Mouse (Mus musculus) embryo, embryonic 9.5 days (tissue): ENCODE data around the gene Acadl.

Experiments used
- DNase-seq: peaks from one replicate; pipeline ENCODE4 v3.0.0-alpha.2; 2017; ENCODE audit errors: extremely low spot score

Acadl gene

DNA sequence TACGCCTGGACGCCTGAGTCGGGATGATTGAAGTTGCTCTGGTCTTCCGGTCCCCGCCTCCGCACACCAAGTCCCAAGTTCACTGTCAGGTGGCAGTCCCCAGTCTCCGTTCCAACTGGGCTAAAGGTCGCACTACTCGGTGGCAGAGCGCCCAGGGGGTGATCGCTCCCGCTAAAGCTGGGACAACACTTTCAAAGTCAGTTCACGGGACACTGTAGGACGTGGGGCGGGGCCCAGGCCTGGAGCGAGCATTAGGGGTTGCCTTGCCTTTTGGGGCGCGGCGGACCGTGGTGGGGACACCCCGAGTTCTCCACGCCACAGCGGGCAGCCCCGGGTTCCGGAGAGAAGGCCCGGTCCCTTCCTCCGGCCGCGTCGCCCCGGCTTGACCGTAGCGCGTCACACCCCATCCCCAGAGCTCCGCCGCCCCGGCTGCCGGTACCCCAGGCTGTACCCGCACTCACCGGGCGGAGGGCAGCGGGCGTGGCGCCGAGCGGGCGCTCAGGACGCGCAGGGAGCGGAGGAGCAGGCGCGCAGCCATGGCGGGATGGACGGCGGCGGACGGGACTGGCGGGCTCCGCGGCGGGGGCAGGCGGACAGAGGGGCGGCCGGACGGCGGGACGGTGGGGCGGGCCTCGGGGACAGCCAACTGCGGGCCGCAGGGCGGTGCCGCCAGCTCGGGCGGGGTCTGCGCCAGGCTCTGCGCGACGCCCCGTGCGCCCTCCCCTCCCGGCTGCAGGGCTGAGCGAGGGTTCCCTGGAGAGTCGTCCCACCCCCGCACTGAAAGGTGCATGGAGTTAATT, at the start of gene Acadl:
Gene Acadl (minus strand): TSS at position 566 of the 800 bp plus-strand sequence.
- DNase-seq, result peak; percentile 69

DNA sequence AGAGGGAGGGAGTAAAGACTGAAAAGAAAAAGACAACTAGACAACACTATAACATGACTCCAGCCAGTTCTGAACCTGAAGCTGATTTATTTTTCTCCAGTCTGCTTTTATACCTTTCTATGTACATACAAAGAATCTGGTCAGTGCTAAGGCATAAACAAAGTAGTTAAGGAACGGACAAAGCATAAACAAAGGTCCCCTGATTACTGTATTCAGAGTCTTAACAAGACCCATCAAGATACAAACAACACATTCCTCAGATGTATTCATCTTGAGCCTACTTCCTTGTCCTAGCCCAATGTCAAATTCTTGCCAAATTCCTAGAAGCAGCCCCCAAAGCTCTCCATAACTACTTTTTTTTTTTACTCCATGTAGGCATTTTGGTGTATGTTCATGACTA, 49.2 kb upstream of the Acadl start:
- DNase-seq, result no peak

DNA sequence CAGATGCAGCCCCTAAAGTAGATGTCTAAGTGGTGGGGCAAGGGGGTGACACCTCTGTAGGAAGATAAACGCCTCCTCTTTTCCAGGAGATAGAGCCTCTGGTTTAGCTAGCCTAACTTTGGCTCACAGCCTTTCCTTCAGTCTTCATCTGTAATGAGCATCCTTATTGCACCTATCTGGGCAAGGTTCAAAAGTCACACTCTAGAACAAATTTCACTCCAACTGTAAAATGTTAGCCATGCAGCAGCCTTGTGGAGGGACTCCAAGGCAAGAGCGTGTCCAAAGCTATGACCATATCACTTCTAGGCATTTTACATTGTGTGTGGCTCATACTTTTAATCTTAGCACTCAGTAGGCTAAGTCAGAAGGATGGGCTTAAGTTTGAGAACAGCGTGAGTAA, 39.5 kb upstream of the Acadl start:
- no peak for DNase-seq

DNA sequence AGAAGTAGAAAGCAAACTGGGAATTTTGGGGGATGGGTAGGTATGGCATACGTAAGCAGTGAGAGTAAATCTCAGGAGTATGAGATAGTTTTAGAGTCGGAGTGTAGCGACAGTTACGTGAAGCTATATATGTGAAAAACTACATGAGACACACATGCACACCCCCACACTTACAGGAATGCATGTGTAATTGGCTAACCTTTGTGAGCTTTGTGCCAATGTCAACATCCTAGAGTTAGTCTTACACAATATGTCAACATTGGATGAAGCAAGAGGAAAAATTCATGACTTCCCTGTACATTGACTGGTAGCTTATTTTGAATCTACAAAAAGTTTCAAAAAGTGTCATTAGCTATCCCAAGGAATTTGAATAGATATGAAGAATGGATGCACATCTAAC, 37.9 kb upstream of the Acadl start:
- no peak for DNase-seq

DNA sequence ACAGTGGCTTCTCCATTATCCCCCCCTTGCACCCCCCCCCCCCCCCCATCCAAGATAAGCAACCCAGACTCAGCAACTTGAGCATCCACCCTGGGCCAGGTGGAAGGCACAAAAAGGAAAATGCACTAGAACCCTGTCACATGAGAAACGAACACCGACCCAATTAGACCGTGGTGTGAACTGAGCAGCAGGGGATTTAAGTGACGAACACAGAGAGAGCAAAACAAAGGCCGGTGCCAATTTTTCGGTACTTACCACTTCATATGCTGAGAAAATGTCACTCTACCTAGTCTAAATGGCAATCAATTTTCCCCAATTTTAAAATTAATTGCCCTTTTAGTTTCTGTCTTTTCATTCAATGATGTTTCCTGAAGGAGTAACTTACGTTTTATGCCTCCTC, 35.2 kb upstream of the Acadl start:
- DNase-seq, result no peak

DNA sequence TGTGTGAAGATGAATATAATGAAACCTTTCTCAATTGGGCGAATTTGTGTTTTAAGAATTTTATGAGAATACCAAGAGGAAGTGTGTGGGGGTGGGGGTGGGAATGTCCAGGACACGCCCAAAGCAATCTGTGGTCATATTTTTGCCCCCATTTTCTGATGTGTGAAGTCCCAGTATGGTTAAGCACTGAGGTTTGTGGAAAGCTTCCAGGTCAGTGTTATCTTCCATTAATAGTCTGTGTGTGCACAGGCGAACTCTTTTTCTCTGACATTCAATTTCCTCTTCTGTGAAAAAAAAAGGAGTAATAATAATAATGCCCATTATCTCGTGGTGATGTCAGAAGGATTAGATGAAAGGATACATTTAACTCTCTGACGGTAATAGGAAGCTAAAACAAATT, 33.5 kb upstream of the Acadl start:
- no peak for DNase-seq

DNA sequence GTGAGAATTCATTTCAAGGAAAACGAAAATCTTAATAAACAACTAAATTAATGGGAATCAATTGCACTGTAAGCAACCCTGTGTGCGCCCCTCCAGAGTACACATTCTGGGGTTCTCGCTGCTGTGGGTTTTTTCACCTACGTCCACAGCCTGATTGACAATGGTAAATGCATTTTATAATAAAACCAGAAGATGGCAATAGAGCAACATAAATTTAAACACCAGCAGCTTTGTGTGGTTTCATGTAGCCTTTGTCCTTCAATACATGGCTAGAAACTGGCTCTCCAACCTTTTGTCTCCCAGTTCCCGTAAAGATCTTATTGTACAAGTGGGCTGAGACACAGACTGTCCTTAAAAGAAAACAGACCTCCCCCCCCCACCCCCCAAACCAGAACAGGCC, 33.0 kb upstream of the Acadl start:
- DNase-seq, result peak; percentile 3

DNA sequence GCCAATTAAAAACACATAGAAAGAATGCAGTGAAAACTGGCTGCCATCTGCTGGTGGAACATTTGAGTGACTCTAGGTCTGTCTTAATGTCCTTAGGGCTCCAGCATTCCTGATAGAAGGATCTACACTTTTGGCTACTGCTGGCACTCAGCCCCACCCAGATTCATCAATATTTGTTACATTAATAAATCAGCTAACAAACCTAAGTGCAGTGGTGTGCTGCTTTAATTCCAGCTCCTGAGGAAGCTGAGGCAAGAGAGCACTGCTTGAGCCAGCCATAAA, 32.7 kb upstream of the Acadl start:
- DNase-seq, result peak; percentile 8

DNA sequence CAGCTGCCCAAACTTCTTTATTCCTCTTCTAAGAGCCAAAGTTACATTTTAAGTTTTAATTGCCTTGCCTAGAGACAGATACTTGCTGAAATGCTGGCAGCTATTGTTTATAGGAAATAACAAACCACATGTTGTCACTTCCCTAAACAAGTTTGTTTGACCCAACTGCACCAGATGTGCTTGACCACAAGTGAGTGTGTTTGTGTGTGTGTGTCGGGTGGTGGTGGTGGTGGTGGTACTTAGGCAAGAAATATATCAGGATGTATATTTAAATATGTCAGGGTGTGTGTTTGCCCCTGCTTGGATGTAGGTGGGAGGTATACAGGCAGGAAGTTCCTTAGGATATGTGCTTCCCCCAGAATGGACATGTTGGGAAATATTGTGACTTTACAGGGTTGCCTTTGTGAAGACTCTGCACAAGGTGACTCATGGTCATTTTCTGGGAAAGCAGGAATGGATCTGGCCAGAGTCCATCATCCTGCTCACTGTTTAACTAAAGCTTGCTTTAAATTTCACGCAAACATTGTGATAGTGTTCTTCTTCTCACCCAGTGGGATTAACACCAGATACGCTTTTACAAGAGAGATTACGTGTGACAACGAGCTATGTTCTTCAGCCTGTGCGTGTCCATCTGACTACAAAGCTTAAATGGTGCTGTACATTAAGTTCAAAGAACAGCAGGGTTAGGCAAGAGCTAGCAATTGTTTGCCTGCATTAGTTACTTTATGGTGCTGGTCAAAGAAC, 32.2 kb upstream of the Acadl start:
- DNase-seq, result no peak

DNA sequence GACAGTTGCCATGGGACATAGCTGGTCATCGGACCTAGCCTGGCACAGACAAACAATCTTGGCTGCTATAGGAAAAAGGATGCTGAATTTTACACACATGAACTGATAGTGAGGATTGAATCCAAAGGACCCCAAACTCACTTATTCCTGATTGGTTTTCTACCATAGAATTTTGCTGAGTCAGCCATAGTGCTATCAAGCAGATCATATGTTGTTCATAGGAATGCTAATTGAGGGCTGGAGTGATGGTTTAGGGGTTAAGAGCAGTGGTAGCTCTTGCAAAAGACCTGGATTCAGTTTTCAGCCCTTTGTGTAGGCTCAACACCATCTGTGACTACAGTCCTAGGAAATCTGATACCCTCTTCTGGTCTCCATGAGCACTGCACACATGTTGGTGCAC, 24.1 kb upstream of the Acadl start:
- no peak for DNase-seq

DNA sequence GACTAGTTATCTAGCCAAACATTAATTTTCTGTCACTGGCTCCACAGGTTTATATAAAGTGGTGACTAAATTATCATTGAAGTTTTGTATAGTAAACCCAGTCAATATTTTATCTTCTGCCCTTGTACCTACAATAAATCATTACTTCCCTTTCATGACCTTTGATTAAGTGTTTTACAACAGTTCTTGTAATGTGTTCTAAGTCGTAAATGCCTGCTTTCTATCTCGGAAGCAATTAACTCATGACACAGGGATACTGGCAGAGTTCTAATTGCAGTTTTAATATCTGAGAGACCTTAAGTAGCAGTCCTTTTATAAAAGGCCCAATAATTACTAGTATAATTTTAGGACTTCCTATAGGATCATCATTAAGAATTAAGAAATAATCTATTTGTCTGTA, 17.1 kb upstream of the Acadl start:
- no peak for DNase-seq

DNA sequence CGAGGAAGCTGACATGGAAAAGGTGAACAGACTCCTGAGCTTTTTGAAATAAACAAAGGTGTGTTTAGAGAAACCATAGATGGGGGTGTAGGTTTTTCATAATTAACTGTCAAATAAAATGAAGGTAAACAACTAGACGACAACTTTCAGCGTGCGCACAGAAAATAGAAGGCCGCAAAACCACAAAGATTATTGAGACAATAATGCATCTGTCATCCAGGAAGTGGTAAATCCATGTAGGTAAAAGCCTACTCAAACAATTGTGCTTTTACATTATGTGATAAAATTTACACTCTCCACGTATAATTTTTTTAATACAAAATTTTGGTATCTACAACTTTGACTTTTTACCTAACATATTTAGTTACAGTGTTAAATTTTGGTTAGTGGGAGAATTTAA, 11.7 kb upstream of the Acadl start:
- DNase-seq, result no peak

DNA sequence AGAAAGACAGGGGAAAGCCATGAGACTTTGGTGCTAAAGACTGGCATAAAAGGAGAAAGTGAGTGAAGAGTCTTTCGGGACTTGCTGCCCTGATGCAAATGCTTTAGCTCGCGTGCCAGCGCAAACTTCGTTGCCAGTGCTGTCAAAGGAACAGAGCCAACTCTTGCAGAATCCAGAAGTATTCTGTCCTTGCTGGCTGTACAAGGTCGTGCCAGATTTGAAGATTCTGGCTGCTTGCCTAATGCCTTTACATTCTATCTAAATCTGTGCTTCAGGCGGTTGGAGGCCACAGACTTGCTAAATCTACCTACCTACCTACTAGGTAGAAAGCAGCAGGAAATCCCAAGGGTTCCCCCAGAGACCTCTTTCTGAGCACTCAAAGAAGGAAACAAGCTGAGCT, 8.5 kb upstream of the Acadl start:
- no peak for DNase-seq

DNA sequence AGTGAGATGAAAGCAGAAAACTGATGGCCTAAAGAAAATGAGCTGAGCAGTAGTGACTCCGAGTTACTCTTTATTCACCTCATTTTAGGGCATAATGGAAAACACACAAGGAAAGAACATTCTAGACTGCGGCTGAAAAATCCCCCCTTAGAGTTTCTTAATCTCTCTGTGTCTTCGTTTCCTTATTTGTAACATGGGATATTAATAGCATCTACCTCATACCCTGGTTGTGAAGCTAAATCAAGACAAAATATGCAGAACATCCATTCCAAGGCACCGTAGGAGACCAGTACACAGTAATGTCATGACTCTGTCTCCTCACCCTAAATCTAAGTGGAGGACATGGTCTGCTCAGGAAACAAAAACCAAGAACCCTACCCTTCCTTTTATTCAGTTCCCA, 2.6 kb upstream of the Acadl start:
- DNase-seq, result no peak

DNA sequence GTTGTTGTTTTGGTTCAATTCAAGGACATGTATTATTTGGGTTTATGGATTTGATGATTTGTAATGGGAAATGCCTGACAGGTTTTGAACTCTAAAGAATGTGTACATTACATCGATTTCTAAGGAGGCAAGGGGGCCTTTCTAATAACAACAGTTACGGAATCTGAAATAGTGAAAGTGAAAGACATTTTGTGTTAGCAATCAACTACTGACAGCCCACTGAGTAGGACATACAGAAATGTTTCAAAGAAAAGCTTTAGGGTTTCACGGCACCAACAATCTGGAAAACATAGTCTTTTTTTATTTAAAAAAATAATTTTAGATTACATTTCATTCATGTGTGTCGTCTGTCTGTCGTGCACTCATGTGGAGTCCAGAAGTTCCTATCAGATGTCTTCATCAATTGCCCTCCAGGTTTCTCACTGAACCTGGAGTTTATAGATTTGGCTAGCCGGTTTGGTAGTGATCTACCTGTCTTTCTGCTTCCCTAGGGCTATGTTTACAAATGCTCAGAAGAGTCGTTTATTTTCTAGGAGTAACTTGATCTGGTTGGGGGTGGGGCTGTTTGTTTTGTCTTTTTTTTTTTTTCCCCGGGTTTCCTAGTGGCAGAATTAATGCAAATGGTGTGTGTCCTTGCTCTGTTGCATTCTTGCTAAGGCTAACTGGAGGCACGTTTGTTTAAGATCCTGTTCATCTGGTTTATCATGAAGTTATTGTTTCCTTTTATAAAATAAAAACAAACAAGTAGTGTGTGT, 841 bp upstream of the Acadl start:
- DNase-seq, result peak; percentile 2

DNA sequence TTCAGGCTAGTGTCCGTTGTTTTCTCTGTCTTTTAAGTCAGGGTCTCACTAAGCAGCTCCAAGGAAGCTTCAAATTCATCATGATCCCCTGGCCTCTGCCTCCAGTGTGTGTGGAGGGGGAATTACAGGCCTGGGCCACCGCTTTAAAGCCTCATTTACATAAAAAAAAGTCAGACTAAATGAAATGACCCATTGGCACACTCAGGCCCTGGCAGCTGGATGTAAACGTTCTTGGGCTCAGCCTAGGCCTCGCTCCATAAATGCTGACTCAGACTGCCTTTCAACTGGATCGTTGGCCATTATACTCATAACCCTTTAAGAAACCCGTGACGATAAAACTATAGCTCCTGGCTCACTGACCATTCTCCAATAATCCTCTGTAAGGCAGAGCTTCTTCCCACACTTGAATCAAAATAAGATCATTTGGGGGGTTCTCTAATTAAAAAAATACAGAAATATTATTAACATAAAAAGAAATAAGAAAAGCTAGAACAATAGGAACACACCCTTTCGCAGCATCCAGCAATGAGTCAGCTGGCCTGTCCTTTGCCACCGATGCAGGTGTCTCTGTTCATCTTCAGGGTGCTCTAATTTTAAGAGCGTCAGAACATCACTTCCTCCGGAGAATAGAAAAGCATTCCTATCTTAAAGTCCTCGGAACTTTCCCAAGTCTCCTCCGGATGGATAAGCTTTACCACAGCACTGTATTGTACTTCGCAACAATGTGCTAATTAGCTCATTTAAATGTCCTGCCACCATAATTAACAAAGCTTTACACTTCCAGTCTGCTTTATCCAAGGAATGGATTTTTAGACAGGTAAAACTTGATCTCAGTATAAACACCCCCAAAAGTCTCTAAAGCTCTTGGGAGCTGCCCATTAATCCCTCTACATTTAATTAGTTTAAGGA, 1.1 kb downstream of the Acadl start:
- no peak for DNase-seq

DNA sequence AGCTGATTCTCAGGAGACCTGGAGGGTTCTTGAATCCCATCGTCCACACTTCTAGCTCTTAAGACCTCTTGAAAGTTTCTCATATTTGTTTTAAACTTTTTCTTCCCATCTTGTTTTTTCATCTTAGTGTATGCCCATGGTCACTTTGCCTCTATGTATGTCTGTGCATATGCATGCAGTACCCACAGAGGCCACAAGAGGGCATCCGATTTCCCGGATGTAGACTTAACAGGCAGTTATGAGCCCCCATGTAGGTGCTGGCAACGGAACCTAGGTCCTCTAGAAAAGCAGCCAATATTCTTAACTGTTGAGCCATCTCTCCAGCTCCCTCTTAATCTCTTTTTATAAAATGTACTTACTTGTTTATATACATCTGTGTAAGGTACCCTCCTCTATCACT, 15.6 kb downstream of the Acadl start:
- DNase-seq, result no peak

DNA sequence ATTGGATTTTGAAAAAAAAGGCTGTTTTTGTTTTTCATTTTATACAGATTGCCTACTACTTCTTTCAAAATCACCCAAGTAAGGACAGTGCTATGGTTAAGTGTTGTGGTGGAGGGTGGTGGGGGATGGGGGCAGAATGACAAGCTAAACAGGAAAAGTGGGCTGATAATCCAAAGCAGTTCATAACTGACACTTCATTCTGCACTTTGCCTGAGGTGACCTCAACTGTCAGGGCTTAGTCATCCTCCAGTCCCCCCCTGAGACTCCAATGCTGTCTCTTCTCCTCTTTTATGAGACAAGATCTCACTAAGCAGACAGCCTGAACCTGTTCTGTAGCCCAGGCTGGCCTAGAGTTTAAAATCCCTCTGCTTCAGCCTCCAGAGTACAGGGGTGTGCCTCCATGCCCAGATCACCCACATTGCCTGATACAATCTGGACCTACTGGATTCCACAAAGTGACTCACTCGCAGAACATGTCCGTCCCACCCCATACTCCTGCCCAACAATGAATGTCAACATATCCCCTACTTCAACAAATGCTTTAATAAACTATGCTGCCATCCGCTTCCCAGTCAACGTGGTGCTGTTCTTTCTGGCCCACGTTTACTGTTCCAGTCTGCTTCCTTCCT, 17.3 kb downstream of the Acadl start:
- no peak for DNase-seq

DNA sequence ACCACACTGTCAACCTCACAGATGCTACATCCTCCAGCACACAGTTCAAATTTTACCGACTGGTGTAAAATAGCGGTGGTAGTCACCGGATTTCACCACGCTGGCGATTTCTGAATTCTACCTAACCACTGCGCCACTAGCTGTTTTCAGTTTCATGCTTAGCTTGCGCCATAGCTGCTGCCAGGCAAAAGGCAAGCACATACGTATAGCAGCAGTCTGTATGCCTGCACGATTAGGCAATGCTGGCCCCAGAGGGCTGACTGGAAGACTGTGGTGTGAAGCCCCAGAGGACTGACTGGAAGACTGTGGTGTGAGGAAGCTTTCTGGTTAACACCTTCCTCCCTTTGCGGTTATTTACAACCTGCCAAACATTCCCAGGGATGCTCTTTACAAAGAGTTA, 21.1 kb downstream of the Acadl start:
- DNase-seq, result no peak

DNA sequence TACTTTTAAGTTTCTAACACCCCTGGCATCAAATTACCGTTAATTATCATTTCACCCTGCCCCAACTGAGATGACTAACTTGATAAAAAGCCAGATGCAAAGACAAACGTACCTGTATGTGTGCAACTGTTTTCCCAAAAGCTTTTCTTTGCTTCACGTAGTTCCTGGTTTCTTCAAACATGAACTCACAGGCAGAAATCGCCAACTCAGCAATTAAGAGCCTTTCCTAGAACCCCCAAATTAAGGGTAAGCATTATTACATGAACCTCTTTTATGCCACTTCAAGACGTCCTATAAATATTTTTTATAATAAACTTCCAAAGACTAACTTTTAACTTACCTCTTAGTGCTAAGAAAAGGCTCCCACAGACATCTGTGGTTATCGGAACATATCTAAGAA, 21.6 kb downstream of the Acadl start:
- no peak for DNase-seq

DNA sequence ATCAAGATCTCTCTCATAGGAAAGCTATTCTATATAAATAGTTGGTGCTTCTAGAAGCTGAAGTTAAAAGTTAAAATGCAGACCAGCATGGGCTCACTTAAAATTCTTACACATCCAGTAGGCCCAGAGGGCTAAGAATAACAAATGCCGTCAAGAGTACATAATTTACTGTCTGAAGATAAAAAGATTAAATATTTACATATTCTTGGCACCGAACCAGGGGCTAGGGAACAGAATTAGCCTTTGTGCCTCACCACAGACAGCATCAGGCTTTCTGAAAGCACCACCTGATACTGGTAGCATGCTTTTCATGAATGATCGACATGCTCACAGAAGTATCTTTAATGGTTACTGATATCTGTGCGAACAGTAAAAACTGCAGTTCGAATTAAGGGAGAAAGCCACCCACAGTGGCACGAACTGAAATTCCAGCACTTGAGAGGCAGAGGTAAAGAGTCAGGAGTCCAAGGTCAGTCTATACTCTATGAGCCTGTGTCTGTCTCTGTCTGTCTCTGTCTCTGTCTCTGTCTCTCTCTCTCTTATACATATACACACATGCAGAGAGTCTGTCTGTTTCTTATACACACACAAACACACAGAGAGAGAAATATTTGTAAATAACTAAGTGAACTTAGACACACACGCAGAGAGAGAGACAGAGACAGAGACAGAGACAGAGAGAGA, 23.2 kb downstream of the Acadl start:
- DNase-seq, result no peak
